Mouse (Mus musculus) layer of hippocampus, postnatal 36 days (tissue): Measurements from ENCODE around the gene Atg4b. TPM values are rescaled to one million over a fixed set of nuclear protein-coding genes. Genes with fewer than 3 reads are reported as not detected.
"Not testable (repeated sequence)": the region's sequence is repeated elsewhere in the genome, so short reads cannot be mapped to it uniquely, and the experiment has no call there.

Source experiments
- DNase-seq, 2 experiments: peaks; one replicate each; pipeline ENCODE4 v3.0.0; 2022
- total RNA-seq, 2 experiments: library from RNA; stranded (reverse); gene quantifications; 2 replicates each; pipeline ENCODE4 v1.2.3; 2021

Gene Atg4b
- total RNA-seq, 2 experiments from 2014 or later = 79.8 to 84.8 TPM

GRCm38 (mm10) chr1:93823796-93824495 lies 72.6 kb downstream of the Atg4b start:
- no peak for DNase-seq

DNA sequence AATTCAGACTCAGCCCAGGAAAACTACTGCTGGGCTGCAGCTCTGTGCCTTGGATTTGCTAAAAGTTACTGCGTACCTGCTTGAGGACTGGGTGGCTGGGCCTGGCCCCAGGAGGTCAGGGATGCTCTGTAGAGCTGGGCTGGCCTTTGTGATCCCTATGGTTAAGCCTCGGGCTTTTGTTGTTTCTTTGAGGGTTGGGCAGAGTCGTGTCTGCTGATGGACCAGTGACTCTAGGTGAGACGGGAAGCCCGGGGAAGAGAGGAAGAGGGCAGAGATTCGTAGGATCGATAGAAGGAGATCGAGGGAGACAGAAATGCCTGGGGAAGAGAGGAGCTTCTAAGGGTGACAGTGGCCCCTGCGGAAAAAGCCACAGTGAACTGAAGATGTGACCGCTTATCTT lies 73.3 kb downstream of the Atg4b start, which contains the start of gene D2hgdh:
Gene D2hgdh, plus strand, starts transcription at position 301 of the 400 bp plus-strand sequence.
- no peak for DNase-seq

DNA sequence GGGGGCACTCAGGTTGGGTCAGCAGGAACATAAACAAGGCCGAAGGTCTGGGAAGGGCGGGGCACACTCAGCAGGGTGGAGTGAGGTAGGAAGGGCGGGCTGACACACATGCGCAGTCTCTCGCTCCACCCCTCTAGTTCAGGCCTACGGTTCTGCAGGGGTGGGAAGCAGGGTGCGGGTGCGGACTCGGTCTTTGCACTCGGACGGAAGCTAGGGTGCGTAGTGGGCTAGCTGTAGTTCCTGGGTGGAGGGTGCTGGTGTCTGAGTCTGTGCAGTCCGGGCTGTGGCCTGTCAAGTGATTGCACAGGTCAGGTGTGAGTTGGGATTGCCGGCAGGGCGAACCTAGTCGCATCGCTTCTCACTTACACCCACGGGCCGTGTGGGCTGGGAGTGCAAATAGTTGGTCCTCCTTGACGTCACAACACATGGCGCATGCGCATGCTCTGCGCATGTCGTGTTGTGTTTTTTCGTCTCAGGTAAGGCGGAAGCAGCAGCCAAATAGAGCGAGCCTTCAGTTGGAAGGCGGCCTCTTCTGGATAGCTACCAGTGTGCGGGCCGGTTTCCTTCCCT lies 73.9 kb downstream of the Atg4b start:
- DNase-seq = peak; percentile 96

DNA sequence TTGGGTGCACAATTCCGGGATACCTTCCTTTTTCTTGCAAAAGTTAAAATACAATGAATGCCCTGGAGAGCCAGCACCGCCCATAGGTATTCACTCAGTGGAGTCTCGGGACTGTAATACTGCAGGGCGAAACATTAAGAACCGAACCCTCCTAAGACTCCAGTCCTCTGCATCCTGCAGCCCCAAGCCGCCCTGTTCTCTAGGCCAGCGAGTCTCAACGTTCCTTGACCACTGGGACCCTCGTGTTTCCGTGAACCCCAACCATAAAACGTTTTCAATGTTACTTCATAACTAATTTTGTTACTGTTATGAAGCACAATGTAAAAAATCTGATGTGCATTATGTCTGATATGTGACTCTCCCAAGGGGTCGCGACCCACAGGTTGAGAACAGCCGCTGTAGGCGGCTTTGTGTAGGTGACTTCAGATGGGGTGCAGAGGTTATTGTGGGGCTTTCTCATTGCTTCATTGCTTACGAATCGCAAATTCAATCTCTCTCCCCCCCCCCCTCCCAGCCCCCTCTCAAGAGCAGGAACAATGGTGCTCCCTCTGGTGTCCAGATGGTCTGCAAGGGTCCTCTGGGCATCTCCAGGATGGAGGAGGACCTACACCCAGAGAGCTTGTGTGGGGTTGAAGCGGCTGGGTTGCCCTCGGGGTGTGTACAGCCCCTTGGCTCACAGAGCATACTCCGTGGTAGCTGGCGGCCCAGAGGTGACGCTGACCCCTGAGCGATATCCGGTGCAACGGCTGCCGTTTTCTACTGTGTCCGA lies 74.7 kb downstream of the Atg4b start:
- DNase-seq = no peak

GRCm38 (mm10) chr1:93826540-93826835 lies 75.2 kb downstream of the Atg4b start:
- no peak for DNase-seq

DNA sequence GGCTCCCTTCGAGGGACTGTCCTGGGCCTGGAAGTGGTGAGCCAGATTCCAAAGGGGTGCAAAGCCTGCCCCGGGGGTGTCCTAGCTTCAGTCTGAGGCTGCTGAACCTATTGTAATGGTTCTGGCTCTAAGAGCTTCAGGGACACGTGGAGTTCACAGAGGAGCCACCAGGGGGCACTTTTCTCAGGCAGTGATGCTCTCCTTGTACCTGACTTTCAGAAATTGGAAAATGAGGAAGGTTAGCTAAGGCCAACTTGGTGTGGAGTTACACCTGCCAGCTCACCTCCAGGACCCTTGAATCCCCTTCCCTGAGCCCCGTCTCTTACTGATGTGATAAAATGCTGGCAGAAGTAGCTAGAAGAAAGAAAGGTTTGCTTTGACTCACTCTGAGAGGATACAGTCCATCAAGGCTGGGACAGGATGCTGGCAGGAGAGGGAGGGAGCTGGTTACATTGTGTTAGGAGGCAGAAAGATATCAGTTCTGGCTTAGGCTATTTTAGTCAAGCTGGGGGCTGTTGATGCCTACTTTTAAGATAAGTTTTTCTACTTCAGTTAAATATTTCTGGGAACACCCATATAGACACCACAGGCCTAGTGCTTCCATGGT lies 81.6 kb downstream of the Atg4b start:
- not testable (repeated sequence) for DNase-seq

GRCm38 (mm10) chr1:93834671-93835150 lies 83.4 kb downstream of the Atg4b start:
- no peak for DNase-seq

DNA sequence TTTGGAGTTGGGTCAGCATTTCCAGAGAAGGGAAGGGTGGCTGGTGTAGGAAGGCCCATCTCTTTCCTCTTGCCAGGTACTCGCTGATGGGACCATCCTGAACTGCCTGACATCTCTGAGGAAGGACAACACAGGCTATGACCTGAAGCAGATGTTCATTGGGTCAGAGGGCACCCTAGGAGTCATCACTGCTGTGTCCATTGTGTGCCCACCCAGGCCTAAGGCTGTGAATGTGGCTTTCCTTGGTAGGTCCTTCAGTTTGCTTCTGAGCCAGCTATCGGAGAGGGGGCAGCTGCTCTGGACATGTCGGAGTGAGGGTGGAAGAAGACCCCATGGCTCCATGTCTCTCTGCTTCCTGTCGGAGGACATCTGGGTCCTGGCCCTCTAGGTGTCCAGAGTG lies 83.9 kb downstream of the Atg4b start:
- DNase-seq = no peak

DNA sequence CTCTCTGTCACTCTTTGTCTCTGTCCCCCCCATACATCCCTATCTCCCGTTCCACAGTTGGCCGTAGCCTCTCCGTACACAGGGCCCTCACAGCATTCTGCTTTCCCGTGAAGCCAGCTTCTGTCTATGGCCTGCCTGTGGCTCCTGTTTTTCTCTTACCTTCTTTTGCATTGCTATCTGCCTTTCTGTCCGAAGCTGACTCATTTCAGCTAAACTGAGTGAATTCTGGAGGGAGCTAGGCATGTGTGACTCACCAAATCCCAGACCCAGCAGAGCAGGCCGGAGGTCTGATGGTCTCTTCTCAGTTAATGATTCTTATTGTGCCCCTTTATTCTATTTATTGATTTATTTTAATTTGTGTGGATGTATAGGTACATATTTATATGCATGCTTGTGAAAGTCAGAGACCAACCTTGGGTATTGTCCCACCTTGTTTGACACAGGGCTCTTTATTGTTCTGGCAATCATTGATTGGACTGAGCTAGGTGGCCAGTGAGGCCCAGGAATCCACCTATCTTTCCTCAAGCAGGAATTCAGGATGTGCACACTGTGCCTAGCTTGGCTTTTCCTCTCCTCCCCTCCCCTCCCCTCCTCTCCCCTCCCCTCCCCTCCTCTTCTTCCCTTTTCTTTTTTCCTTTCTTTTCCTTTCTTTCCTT lies 84.7 kb downstream of the Atg4b start:
- no peak for DNase-seq

GRCm38 (mm10) chr1:93836532-93836913 lies 85.2 kb downstream of the Atg4b start:
- DNase-seq = no peak

- DNase-seq = no peak
Observed at GRCm38 (mm10) chr1:93837335-93837734, 86.0 kb downstream of the Atg4b start.

DNA sequence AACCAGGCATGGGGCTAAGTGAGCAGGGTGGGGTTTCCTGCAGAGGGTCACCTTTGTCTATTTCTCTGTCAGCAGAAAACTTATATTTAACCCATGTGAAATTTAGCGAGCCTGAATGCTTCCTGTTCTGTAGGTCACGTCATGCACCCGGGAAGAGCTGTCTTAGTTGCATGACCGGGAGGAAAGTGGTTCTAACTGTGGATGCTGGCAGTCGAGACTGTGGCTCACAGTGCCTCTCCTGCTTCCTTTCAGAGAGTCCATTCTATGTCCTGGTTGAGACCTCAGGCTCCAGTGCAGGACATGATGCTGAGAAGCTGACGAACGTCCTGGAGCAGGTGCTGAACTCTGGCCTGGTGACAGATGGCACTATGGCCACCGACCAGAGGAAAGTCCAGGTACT lies 87.3 kb downstream of the Atg4b start:
- DNase-seq = not testable (repeated sequence)

Other genes with a start within 250 kb of the Atg4b start
- gene Farp2, start 239.4 kb upstream of the Atg4b start, total RNA-seq = 10 to 100 TPM; 11.9 to 13.0 TPM
- gene Stk25, start 92.8 kb upstream of the Atg4b start, total RNA-seq = 100 to 1,000 TPM; 397 to 399 TPM
- 10 to 100 TPM; 64.5 to 79.7 TPM for gene Bok, start 65.8 kb upstream of the Atg4b start, total RNA-seq
- 10 to 100 TPM; 34.2 to 34.3 TPM for gene Thap4, start 3.4 kb downstream of the Atg4b start, total RNA-seq
- gene Dtymk, start 50.4 kb downstream of the Atg4b start, total RNA-seq = 10 to 100 TPM; 57.5 to 65.4 TPM
- 10 to 100 TPM; 12.9 to 13.8 TPM for gene Ing5, start 52.5 kb downstream of the Atg4b start, total RNA-seq
- gene D2hgdh, start 73.4 kb downstream of the Atg4b start, total RNA-seq = 10 to 100 TPM; 16.1 to 18.5 TPM
- gene Gal3st2, start 109.8 kb downstream of the Atg4b start, total RNA-seq = under 1 TPM; 0.40 to 0.46 TPM
- gene Gal3st2b, start 166.8 kb downstream of the Atg4b start, total RNA-seq = under 1 TPM in 1 of 2 experiments, not detected in 1; 0.57 TPM
- under 1 TPM; 0.08 to 0.10 TPM for gene Gal3st2c, start 239.0 kb downstream of the Atg4b start, total RNA-seq